Mouse (Mus musculus): ENCODE measurements at regions not wholly inside any gene's neighbourhood (a gene's known extent, or its start where the extent isn't known, plus 50 kb on each side); places are given as distances from the start of the nearest gene placed in this dataset.

- no peak for DNase-seq
Observed at GRCm38 (mm10) chr2:137704565-137704947, 551.8 kb upstream of the Btbd3 start.

GRCm38 (mm10) chr2:137704051-137704450 is 552.3 kb upstream of the Btbd3 start:
- no peak for DNase-seq

GRCm38 (mm10) chr2:137695885-137696284 is 560.5 kb upstream of the Btbd3 start:
- no peak for DNase-seq

GRCm38 (mm10) chr2:137694020-137694419 is 562.3 kb upstream of the Btbd3 start:
- DNase-seq = no peak

- no peak for DNase-seq
Observed at GRCm38 (mm10) chr2:137687208-137687607, 569.2 kb upstream of the Btbd3 start.

- DNase-seq = no peak
Observed at GRCm38 (mm10) chr2:137686735-137687134, 569.6 kb upstream of the Btbd3 start.

- no peak for DNase-seq
Observed at GRCm38 (mm10) chr2:137681762-137682161, 565.3 kb upstream of the Jag1 start.

- no peak for DNase-seq
Observed at GRCm38 (mm10) chr2:137663171-137663570, 546.7 kb upstream of the Jag1 start.

GRCm38 (mm10) chr2:137662216-137662615 is 545.8 kb upstream of the Jag1 start:
- no peak for DNase-seq

GRCm38 (mm10) chr2:137660449-137660848 is 544.0 kb upstream of the Jag1 start:
- DNase-seq = no peak

- no peak for DNase-seq
Observed at GRCm38 (mm10) chr2:137654296-137654695, 537.9 kb upstream of the Jag1 start.

- no peak for DNase-seq
Observed at GRCm38 (mm10) chr2:137644160-137644559, 527.7 kb upstream of the Jag1 start.

GRCm38 (mm10) chr2:137643269-137644055 is 527.0 kb upstream of the Jag1 start:
- DNase-seq = no peak

- DNase-seq = no peak
Observed at GRCm38 (mm10) chr2:137635019-137635621, 518.7 kb upstream of the Jag1 start.

- no peak for DNase-seq
Observed at GRCm38 (mm10) chr2:137616637-137617036, 500.2 kb upstream of the Jag1 start.

GRCm38 (mm10) chr2:137613791-137614190 is 497.3 kb upstream of the Jag1 start:
- DNase-seq = no peak

- DNase-seq = peak; percentile 8
Observed at GRCm38 (mm10) chr2:137608506-137608905, 492.1 kb upstream of the Jag1 start.

- DNase-seq = no peak
Observed at GRCm38 (mm10) chr2:137598136-137598535, 481.7 kb upstream of the Jag1 start.

- no peak for DNase-seq
Observed at GRCm38 (mm10) chr2:137594509-137594908, 478.1 kb upstream of the Jag1 start.

- no peak for DNase-seq
Observed at GRCm38 (mm10) chr2:137591551-137591950, 475.1 kb upstream of the Jag1 start.

- no peak for DNase-seq
Observed at GRCm38 (mm10) chr2:137581491-137581890, 465.0 kb upstream of the Jag1 start.

- no peak for DNase-seq
Observed at GRCm38 (mm10) chr2:137575750-137576149, 459.3 kb upstream of the Jag1 start.

GRCm38 (mm10) chr2:137574845-137575449 is 458.5 kb upstream of the Jag1 start:
- peak; percentile 19 for DNase-seq

- no peak for DNase-seq
Observed at GRCm38 (mm10) chr2:137571146-137571545, 454.7 kb upstream of the Jag1 start.

Measured in lung, postnatal 10 days (tissue).